Mouse (Mus musculus): ENCODE measurements around the gene Vmn1r73.

The Vmn1r73 gene

DNA sequence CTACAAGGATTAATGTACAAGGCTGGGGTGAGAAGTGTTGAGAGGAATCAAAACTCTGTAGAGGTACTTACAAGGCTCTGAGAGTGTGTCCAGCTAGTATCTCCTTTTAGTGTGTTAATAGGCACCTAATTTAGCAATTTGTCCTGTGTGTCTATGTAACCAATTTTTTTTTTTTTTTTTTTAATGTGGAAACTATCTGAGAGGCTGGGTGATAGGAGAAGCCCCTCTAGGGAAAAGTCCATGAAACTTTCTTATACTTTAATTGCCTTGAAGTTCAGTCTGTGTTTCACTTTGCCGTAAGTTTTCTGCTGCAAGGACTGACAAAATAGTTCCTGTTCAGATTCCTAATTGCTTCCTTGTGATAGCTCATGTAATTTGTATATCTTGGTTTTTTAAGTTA lies at the start of gene Vmn1r73:
Vmn1r73 (plus strand) TSS at position 301 of the 400 bp plus-strand sequence.
- no peak for DNase-seq

All from embryo, embryonic 11 days (tissue).